Mouse (Mus musculus): ENCODE data around the gene Tnrc6c. TPM values are rescaled to one million over a fixed set of nuclear protein-coding genes. Genes with fewer than 3 reads are reported as not detected.

Gene Tnrc6c
- total and polyA plus RNA-seq, 3 experiments, result 17.7 to 30.3 (median 28.5) TPM

DNA sequence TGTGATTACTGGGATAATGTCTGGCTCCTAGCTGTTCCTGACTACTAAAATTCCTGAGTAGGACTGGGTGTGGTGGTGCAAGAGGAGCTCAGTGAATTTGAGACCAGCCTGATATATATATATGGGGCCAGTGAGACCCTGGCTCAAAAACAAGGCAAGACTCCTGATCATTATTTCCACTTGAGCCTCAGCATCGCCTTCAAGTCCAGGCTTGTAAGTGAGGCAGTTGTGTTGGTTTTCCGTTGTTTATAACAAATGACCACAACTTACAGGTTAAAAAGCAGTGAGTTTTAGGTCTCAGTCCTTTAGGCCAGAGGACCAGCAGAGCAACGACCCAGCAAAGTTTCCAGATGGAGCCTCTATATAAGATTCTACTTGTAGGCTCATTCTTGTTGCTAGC lies 23.5 kb downstream of the Tnrc6c start:
- Histone ChIP-seq H3K27ac (no peak overlapping the region), H3K79me2 (replicated peaks; ENCODE audit: control insufficient read depth, insufficient read depth, low read length) (peaks cover 15% of the 10 kb centered on the region), H3K9ac (ENCODE audit: low read depth, low read length) (no peak overlapping the region), H3K36me3 (ENCODE audit: control insufficient read depth, insufficient read depth, low read length) (peaks cover 7% of the 10 kb centered on the region), H3K4me1 (ENCODE audit: control insufficient read depth, insufficient read depth, low read length) (peaks cover 14% of the 10 kb centered on the region), H3K27me3 (ENCODE audit: control insufficient read depth, insufficient read depth, low read length) (no peaks in the 10 kb centered on the region), H3K4me3 (no peak overlapping the region)
- TF ChIP-seq EP300 (IDR thresholded peaks at IDR 0.05; ENCODE audit: insufficient read depth, low read depth, low read length), result no peak
- TF ChIP-seq POLR2A (IDR thresholded peaks at IDR 0.05; ENCODE audit: insufficient read depth, low read depth, low read length), result no peak
- TF ChIP-seq CTCF (IDR thresholded peaks at IDR 0.05), result no peak
- intact Hi-C loops (cut with DNase I), result no loop called here
- 87% methylated on average over 3 of the region's 3 CpGs for WGBS
- DNase-seq, result no peak

GRCm38 (mm10) chr11:117678155-117678554 lies 24.1 kb downstream of the Tnrc6c start:
- 84% methylated on average over 4 of the region's 4 CpGs for WGBS
- peaks cover 7% of the 10 kb centered on the region for H3K36me3 ChIP-seq (ENCODE audit: control insufficient read depth, insufficient read depth, low read length)
- no peak overlapping the region for H3K27ac ChIP-seq
- H3K27me3 ChIP-seq (ENCODE audit: control insufficient read depth, insufficient read depth, low read length), result no peaks in the 10 kb centered on the region
- no peak for TF ChIP-seq EP300 (IDR thresholded peaks at IDR 0.05; ENCODE audit: insufficient read depth, low read depth, low read length)
- no peak for TF ChIP-seq CTCF (IDR thresholded peaks at IDR 0.05)
- TF ChIP-seq POLR2A (IDR thresholded peaks at IDR 0.05; ENCODE audit: insufficient read depth, low read depth, low read length), result no peak
- peaks cover 14% of the 10 kb centered on the region for H3K79me2 ChIP-seq (replicated peaks; ENCODE audit: control insufficient read depth, insufficient read depth, low read length)
- H3K4me1 ChIP-seq (ENCODE audit: control insufficient read depth, insufficient read depth, low read length), result peaks cover 14% of the 10 kb centered on the region
- DNase-seq, result no peak
- H3K9ac ChIP-seq (ENCODE audit: low read depth, low read length), result no peak overlapping the region
- intact Hi-C loops (cut with DNase I), result no loop called here
- no peak overlapping the region for H3K4me3 ChIP-seq

- peaks cover 14% of the 10 kb centered on the region for H3K4me1 ChIP-seq (ENCODE audit: control insufficient read depth, insufficient read depth, low read length)
- no peak for TF ChIP-seq POLR2A (IDR thresholded peaks at IDR 0.05; ENCODE audit: insufficient read depth, low read depth, low read length)
- peak; percentile 71 for TF ChIP-seq CTCF (IDR thresholded peaks at IDR 0.05)
- no peak for TF ChIP-seq EP300 (IDR thresholded peaks at IDR 0.05; ENCODE audit: insufficient read depth, low read depth, low read length)
- no peak for DNase-seq
- H3K79me2 ChIP-seq (replicated peaks; ENCODE audit: control insufficient read depth, insufficient read depth, low read length), result peaks cover 12% of the 10 kb centered on the region
- intact Hi-C loops (cut with DNase I), result no loop called here
- peaks cover 7% of the 10 kb centered on the region for H3K36me3 ChIP-seq (ENCODE audit: control insufficient read depth, insufficient read depth, low read length)
- no peak overlapping the region for H3K9ac ChIP-seq (ENCODE audit: low read depth, low read length)
- H3K4me3 ChIP-seq, result no peak overlapping the region
- no peak overlapping the region for H3K27ac ChIP-seq
- 33% methylated on average over 2 of the region's 2 CpGs for WGBS
- H3K27me3 ChIP-seq (ENCODE audit: control insufficient read depth, insufficient read depth, low read length), result no peaks in the 10 kb centered on the region
These were observed 24.7 kb downstream of the Tnrc6c start for GRCm38 (mm10) chr11:117678740-117679139.

- Histone ChIP-seq H3K9ac (ENCODE audit: low read depth, low read length) (no peak overlapping the region), H3K27me3 (ENCODE audit: control insufficient read depth, insufficient read depth, low read length) (no peaks in the 10 kb centered on the region), H3K4me3 (no peak overlapping the region), H3K4me1 (ENCODE audit: control insufficient read depth, insufficient read depth, low read length) (peaks cover 16% of the 10 kb centered on the region), H3K79me2 (replicated peaks; ENCODE audit: control insufficient read depth, insufficient read depth, low read length) (peaks cover 9% of the 10 kb centered on the region; the same call in 1 of the 2 replicates), H3K27ac (no peak overlapping the region), H3K36me3 (ENCODE audit: control insufficient read depth, insufficient read depth, low read length) (peaks cover 9% of the 10 kb centered on the region; the same call in 1 of the 2 replicates)
- TF ChIP-seq CTCF (IDR thresholded peaks at IDR 0.05) (no peak), POLR2A (IDR thresholded peaks at IDR 0.05; ENCODE audit: insufficient read depth, low read depth, low read length) (no peak), EP300 (IDR thresholded peaks at IDR 0.05; ENCODE audit: insufficient read depth, low read depth, low read length) (no peak)
- intact Hi-C loops (cut with DNase I), result no loop called here
- WGBS, result 34% methylated on average over 5 of the region's 5 CpGs
- DNase-seq, result no peak
These were observed 30.6 kb downstream of the Tnrc6c start for GRCm38 (mm10) chr11:117684640-117685039.

DNA sequence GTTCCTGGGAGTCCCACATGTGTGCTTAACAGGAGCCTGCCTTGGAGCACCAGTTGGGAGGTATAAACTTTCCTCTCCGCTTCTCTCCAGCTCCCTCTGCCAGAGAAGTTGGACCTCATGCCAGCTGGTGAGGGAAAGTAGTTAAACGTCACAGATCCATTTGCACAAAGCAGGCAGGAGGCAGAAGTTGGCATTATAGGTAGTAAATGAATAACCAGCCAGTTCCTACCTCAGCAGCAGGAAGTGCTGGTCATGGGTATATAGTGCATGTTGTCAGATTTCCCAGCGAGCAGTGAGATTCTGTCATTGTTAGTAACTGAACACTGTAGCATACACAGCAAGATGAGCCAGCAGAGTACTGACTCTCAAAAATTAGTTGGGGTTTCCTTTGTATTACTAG lies 31.4 kb downstream of the Tnrc6c start:
- 29% methylated on average over 3 of the region's 3 CpGs for WGBS
- DNase-seq, result no peak

DNA sequence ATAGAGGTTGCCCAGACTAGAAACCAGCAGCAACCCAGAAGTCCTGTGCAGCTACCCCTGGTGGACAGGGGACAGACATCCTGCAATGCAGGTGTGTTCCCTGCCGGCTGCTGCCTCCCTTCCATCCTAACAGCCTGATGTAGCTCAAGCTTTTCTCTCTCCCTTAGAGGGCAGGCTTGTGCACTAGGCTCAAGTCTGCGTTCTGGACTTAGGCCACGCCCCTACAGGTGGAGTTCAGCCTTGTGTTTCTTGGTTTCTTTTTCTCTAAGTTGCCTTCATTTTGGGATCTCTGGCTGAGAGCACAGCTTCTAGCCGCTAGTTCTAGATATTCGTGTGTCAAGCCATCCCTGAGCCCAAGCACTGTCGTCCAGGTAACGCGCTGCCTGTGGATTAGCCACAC lies 31.9 kb downstream of the Tnrc6c start:
- TF ChIP-seq POLR2A (IDR thresholded peaks at IDR 0.05; ENCODE audit: insufficient read depth, low read depth, low read length), result no peak
- TF ChIP-seq CTCF (IDR thresholded peaks at IDR 0.05), result peak; percentile 46
- no peak for TF ChIP-seq EP300 (IDR thresholded peaks at IDR 0.05; ENCODE audit: insufficient read depth, low read depth, low read length)
- 54% methylated on average over 8 of the region's 8 CpGs for WGBS
- Histone ChIP-seq H3K36me3 (ENCODE audit: control insufficient read depth, insufficient read depth, low read length) (peaks cover 9% of the 10 kb centered on the region; the same call in 1 of the 2 replicates), H3K4me1 (ENCODE audit: control insufficient read depth, insufficient read depth, low read length) (peaks cover 16% of the 10 kb centered on the region), H3K79me2 (replicated peaks; ENCODE audit: control insufficient read depth, insufficient read depth, low read length) (peaks cover 9% of the 10 kb centered on the region; the same call in 1 of the 2 replicates), H3K27ac (no peak overlapping the region), H3K4me3 (no peak overlapping the region), H3K9ac (ENCODE audit: low read depth, low read length) (no peak overlapping the region), H3K27me3 (ENCODE audit: control insufficient read depth, insufficient read depth, low read length) (no peaks in the 10 kb centered on the region)
- DNase-seq, result no peak
- intact Hi-C loops (cut with DNase I), result no loop called here

More for the DNA sequence above, 31.4 kb downstream of the Tnrc6c start:
- peaks cover 16% of the 10 kb centered on the region for H3K4me1 ChIP-seq (ENCODE audit: control insufficient read depth, insufficient read depth, low read length)
- no peak overlapping the region for H3K4me3 ChIP-seq
- H3K79me2 ChIP-seq (replicated peaks; ENCODE audit: control insufficient read depth, insufficient read depth, low read length), result peaks cover 9% of the 10 kb centered on the region; the same call in 1 of the 2 replicates
- no peaks in the 10 kb centered on the region for H3K27me3 ChIP-seq (ENCODE audit: control insufficient read depth, insufficient read depth, low read length)
- intact Hi-C loops (cut with DNase I), result no loop called here
- no peak overlapping the region for H3K9ac ChIP-seq (ENCODE audit: low read depth, low read length)
- H3K27ac ChIP-seq, result no peak overlapping the region; the same call in 1 of the 2 replicates
- H3K36me3 ChIP-seq (ENCODE audit: control insufficient read depth, insufficient read depth, low read length), result peaks cover 9% of the 10 kb centered on the region; the same call in 1 of the 2 replicates
- TF ChIP-seq EP300 (IDR thresholded peaks at IDR 0.05; ENCODE audit: insufficient read depth, low read depth, low read length), result no peak

Data from heart, adult 2 months (tissue).